Mouse (Mus musculus): ENCODE measurements at regions not wholly inside any gene's neighbourhood (a gene's known extent, or its start where the extent isn't known, plus 50 kb on each side); places are given as distances from the start of the nearest gene placed in this dataset.
"Not testable (repeated sequence)": the region's sequence is repeated elsewhere in the genome, so short reads cannot be mapped to it uniquely, and the experiment has no call there.

DNA sequence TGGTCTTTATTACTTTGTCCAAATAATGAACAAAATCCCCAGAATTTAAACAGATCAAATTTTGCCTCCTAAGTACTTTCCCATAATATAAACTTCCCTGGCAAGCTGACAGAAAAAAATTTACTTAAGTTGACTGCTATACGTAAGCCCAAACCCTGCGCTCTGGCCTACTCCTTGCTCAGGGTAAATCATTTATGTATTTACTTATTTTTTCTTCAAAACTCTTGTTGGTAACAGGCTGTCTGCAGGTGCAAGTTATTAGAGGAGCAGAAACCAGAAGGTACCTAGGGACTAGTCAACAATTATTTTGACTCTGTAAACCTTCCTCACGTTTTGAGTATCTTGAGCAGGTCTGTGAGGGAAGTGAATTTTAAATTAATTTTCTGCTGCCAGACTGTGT lies 2615.7 kb downstream of the Poteg start:
- no peak for DNase-seq (ENCODE audit: inconsistent age in 2 of 2, low spot score in 1 of 2)

- no peak for DNase-seq (ENCODE audit: inconsistent age in 2 of 2, low spot score in 1 of 2)
Observed at GRCm38 (mm10) chr8:30077726-30078125, 2630.3 kb downstream of the Poteg start.

DNA sequence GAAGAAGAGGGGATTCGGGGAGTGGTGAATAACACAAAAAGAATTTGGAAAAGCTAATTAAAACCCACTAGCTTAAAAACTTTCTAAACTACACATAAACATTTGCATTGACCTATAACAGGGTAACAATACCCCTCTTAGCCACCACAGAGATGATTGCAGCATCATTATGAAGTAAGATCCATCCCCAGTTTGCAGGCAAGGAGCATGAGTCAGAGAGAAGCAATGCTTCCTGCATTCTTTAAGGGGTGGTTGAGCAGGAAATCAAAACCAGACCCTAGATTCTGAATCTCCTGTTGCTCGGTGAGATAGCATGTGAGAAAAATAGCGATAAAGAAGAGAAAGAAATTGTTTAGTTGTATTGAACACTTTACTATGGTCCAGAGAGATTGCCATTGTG lies 2680.3 kb downstream of the Poteg start:
- no peak for DNase-seq (ENCODE audit: inconsistent age in 2 of 2, low spot score in 1 of 2)

GRCm38 (mm10) chr8:30134999-30135398 lies 2687.5 kb downstream of the Poteg start:
- DNase-seq (ENCODE audit: inconsistent age in 2 of 2, low spot score in 1 of 2), result no peak

- DNase-seq (ENCODE audit: inconsistent age in 2 of 2, low spot score in 1 of 2), result no peak
Observed at GRCm38 (mm10) chr8:30151181-30151844, 2703.8 kb downstream of the Poteg start.

DNA sequence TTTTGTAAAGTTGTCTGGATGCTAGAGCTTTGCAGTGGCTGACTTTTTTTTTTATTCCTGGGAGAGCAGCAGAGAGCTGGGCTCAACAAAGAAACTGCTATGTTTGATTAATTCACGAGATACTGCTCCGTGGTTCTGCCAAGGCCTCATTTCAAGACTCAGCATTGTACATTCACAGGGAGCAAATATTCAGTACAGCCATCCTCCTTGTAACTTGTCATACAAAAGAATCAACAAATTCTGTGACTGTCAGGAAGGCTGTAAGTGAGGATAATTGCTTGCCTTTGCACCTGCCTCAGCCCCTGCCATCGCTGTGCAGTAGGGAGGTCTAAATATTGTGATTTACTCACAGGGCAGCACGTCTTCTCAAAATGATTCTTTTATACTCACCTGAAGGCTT lies 2705.5 kb downstream of the Poteg start:
- DNase-seq (ENCODE audit: inconsistent age in 2 of 2, low spot score in 1 of 2), result no peak

- DNase-seq (ENCODE audit: inconsistent age in 2 of 2, low spot score in 1 of 2), result no peak
Observed at GRCm38 (mm10) chr8:30171881-30172280, 2724.4 kb downstream of the Poteg start.

GRCm38 (mm10) chr8:30202746-30203145 lies 2755.3 kb downstream of the Poteg start:
- DNase-seq (ENCODE audit: inconsistent age in 2 of 2, low spot score in 1 of 2), result not testable (repeated sequence)

DNA sequence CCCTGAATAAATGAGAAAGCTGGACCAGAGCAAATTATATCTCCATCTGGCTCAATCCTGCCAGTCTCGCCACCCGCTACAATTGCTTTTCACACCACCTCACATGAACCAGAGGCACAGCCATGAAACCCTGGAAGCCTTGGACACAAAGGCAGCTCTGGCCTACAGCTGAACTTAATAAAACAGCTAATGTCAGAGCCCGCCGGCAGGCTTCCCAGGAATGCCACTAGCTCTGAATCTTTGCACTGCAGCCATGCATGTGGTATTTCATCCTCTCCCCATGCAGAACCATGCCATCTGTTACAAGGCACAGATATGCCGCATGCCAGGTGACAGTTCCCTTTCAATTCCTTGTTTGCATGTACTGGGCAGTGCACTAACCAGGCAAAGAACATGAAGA lies 2779.9 kb downstream of the Poteg start:
- DNase-seq (ENCODE audit: inconsistent age in 2 of 2, low spot score in 1 of 2), result no peak

DNA sequence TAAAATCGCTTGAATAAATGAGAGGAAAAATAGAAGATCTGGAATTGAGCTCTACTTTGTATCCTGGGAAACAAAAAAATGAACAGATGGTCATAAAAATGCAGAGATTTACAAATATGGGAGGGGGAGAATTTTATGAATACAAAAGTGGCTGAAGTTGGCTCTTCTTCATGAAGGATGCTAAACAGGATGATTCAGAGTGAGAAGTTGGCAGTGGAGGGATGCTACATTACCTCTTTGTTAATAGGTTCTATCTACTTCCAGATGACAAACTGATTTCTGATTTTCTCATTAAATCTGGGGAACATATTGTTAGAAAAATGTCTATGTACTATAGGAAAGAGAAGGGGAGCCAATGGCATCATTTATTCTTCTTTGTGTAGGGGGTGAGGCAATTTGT lies 2785.8 kb downstream of the Poteg start:
- DNase-seq (ENCODE audit: inconsistent age in 2 of 2, low spot score in 1 of 2), result no peak

- DNase-seq (ENCODE audit: inconsistent age in 2 of 2, low spot score in 1 of 2), result no peak
Observed at GRCm38 (mm10) chr8:30251797-30252196, 2804.3 kb downstream of the Poteg start.

- no peak for DNase-seq (ENCODE audit: inconsistent age in 2 of 2, low spot score in 1 of 2)
Observed at GRCm38 (mm10) chr8:30269949-30270910, 2822.8 kb downstream of the Poteg start.

DNA sequence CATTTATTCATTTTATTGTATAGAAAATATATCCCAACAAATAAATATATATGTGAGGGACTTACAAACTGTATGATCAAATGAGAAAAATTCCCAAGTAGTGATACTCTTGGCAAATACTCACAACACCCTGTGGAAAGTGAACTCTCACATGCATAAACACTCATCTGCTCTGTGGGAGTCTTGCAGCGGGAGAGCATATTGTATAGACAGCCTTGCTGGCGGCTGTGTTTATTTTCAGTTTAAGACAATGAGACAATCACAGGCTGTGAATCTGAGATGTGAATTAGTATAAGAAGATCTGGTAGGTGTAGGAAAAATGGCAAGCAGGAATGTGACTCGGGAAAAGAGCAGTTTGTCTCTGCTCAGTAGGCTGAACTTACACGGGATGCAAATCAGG lies 2841.7 kb downstream of the Poteg start:
- no peak for DNase-seq (ENCODE audit: inconsistent age in 2 of 2, low spot score in 1 of 2)

- DNase-seq (ENCODE audit: inconsistent age in 2 of 2, low spot score in 1 of 2), result no peak
Observed at GRCm38 (mm10) chr8:30331201-30331600, 2883.7 kb downstream of the Poteg start.

- no peak for DNase-seq (ENCODE audit: inconsistent age in 2 of 2, low spot score in 1 of 2)
Observed at GRCm38 (mm10) chr8:30333352-30333751, 2885.9 kb downstream of the Poteg start.

GRCm38 (mm10) chr8:30359464-30359863 lies 2912.0 kb downstream of the Poteg start:
- no peak for DNase-seq (ENCODE audit: inconsistent age in 2 of 2, low spot score in 1 of 2)

DNA sequence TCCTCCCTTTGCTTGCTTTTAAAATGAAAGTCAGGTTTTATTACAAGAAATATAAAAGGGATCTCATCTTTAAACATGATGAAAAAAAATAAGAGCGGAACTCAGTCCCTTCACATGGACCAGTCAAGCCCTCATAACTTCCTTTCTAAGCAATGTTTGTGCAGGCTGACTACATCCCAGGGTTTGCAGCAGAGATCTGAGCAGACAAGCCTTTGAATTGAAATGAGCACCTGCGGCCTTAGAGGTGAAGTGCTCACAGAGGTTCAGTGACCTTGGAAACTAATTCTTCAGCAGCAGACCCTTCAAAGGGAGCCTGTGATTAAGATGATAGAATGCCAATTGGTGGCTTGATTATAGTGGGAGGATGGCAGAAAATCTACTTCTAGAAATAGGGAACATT lies 2918.3 kb downstream of the Poteg start:
- DNase-seq (ENCODE audit: inconsistent age in 2 of 2, low spot score in 1 of 2), result no peak

DNA sequence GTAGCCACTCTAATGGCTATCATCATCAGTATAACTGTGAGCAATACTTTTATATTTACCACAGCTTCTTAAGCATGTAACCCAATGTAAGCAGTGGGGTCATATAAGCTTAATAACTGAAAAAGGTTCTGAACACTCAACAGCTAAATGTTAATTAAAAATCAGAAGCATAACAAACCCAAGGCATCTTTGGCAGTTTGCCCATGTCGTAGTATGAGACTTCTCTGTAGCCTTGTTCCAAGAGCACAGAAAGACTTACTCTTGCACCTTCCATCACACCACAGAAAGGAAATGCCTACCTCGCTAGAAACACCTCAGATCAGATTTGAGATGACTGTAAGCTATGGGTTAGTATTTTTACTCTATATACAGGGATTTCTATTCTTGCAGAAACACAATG lies 2944.5 kb downstream of the Poteg start:
- DNase-seq (ENCODE audit: inconsistent age in 2 of 2, low spot score in 1 of 2), result no peak

DNA sequence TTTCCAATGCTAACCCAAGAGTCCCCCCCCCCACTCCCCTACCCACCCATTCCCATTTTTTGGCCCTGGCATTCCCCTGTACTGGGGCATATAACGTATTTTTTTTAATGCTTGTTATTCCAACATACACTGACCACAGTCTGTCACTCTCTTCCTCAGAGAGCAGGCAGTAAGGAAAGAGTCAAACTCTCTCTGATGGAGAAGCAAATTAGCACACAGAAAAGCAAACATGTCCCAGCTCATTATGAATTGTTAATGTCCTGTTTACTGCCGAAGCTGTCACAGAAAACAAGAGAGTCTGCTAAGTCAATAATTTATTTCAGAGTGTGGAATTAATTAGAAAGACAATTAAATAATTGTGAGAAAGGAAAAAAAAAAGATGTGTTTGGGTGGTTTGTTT lies 2989.1 kb upstream of the 5930422O12Rik start:
- no peak for DNase-seq (ENCODE audit: inconsistent age in 2 of 2, low spot score in 1 of 2)

GRCm38 (mm10) chr8:30441821-30442220 lies 2986.7 kb upstream of the 5930422O12Rik start:
- no peak for DNase-seq (ENCODE audit: inconsistent age in 2 of 2, low spot score in 1 of 2)

- DNase-seq (ENCODE audit: inconsistent age in 2 of 2, low spot score in 1 of 2), result no peak
Observed at GRCm38 (mm10) chr8:30443874-30444273, 2984.6 kb upstream of the 5930422O12Rik start.

DNA sequence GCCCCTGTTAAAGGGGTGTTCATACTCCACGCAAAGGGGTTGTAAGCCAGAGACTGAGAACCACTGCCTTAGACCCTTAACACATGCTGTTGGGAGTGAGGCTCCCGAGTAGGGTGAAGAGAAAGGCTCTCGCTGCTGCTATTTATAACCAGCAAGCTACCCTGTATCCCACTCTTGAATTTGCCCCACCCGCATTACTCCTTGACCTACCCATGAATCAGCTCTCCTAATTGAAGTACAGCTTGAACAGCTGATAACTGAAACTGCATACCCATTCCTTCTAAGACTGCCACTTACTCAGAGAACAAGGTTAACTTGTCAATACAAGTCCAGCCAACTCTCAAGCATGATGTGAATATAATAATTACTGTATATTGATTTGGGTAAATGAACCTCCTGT lies 2984.2 kb upstream of the 5930422O12Rik start:
- no peak for DNase-seq (ENCODE audit: inconsistent age in 2 of 2, low spot score in 1 of 2)
